Mouse (Mus musculus) spleen, adult 2 months (tissue): Measurements from ENCODE around the gene Ncoa3.

Experiments
- CTCF ChIP-seq: fragments of 200-500 bp; IDR thresholded peaks from 2 replicates; pipeline ENCODE4 v1.5.1; 2011; ENCODE audit warnings: mild to moderate bottlenecking, inconsistent platforms; ENCODE audit not compliant: insufficient read depth, insufficient read length, insufficient replicate concordance; ENCODE audit errors: extremely low read depth
- POLR2A ChIP-seq: fragments of 200-500 bp; IDR thresholded peaks from 2 replicates; pipeline ENCODE4 v1.6.1; 2011; ENCODE audit warnings: low read depth, low read length, inconsistent platforms

- TF ChIP-seq POLR2A (no peak), CTCF (no peak)
These were observed 24.4 kb upstream of the Ncoa3 start for GRCm38 (mm10) chr2:165967823-165968555.
